Mouse (Mus musculus): ENCODE results near the gene Gm11492. TPM values are rescaled to one million over a fixed set of nuclear protein-coding genes. Genes with fewer than 3 reads are reported as not detected.

Gene Gm11492
- total RNA-seq (2023): not detected

DNA sequence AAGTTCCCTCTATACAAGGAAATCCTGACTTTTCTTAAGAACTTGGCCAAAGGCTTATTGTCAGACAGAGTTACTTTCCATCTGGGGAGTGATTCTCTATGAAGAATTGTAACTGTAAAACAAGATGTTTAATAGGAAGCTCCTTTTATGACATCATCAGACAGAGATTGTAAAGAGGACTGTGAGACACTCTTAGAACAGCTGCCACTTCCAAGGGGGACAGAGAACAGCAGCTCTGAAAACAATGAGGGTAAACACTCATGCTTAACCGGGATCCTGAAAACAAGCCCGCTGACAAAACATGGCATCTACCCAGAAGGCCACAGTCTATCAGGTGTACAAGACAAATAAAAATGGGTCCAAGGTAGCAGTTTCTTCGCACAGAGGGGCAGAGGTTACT, at the start of gene Gm11492:
Gene Gm11492, plus strand, starts transcription at position 153 of the 400 bp plus-strand sequence.

DNA sequence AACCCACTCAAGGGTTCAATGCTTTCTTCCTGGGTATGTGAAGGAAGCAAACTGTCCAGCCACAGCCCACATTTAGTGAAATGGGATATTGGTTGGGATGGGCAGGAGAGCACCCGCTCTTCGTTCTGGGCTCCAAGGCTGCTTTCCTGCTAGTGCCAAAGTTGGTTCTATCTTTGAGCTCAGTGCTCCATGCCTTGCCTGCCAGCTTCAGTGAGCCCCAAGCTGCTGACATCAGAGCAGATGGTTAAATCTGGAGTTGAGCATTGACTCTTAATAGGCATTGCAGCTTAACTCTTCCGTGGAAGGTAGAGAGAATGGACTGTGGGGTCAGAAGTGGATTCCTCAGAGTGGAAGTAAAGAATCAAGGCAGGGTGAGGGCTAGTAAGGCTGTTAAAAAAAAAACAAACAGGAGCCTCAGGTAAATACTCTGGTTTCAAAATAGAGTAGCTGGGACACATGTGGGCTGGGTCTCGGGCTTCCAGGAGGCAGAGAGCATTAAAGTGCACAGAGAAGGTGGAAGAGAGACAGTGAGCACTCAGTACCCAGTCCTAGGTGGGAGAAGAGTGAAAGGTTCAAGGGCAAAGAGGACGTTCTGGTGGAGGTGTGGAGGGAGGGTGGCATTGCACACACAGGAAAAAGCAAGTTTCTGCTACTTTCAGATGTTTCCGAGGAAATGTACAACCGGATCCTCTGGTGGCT, 2.0 kb downstream of the Gm11492 start, which contains the start of gene Sept4:
Gene Sept4, plus strand, starts transcription at position 649 of the 699 bp plus-strand sequence.

DNA sequence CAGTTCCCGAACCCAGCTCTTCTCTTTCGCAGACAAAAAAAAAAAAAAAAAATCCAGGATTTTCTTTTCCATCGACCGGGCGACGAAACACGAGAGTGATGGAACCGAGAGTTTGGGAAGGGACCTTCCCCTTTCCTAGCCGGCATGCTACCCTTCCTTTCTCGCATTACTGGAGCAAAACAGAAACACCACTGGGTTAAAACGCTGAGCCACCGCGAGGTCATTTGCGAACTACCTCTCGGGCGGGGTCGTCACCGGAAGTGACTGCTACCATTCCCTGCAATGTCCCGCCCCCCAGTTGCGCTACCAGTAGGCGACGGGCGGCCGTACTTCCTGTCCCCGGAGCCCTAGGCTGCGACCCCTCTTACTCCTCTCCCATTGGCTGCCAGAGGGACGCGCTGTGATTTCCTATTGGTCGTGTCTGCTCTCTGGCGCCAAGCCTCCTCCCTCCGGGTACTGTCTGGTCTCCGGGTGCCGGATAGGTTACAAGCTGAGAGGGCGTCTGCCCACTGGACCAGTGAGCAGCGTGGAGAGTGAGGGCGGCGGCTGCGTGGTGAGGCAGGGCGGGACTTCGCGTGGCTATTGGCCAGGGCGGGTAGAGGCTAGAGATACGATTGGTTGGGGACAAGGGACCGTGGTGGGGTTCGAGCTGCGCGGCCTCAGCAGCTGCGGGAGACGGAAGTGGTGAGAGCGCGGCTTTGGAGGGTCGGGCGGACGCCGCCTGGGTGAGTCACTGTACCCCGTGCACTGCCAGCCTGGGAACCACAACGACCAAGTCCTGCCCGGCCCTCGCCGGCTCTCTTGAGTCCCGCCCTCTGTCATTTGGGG, 25.3 kb downstream of the Gm11492 start, which contains the start of gene Mtmr4:
Gene Mtmr4, plus strand, starts transcription at position 637 of the 828 bp plus-strand sequence.

GRCm38 (mm10) chr11:87616790-87617474, 50.5 kb downstream of the Gm11492 start, which contains the start of gene Hsf5:
Gene Hsf5 (plus strand): TSS chr11:87617164.

Other genes starting within 250 kb of the Gm11492 start
- 0.47 TPM for gene Ppm1e, start 207.6 kb upstream of the Gm11492 start, total RNA-seq (2023)
- 2.3 TPM for gene Rad51c, start 161.7 kb upstream of the Gm11492 start, total RNA-seq (2023)
- 0.77 TPM for gene Tex14, start 161.6 kb upstream of the Gm11492 start, total RNA-seq (2023)
- gene Sept4, start 2.2 kb downstream of the Gm11492 start, total RNA-seq (2023): 4.3 TPM
- gene Mtmr4, start 25.5 kb downstream of the Gm11492 start, total RNA-seq (2023): 24.1 TPM
- gene Hsf5, start 50.5 kb downstream of the Gm11492 start, total RNA-seq (2023): not detected
- gene Rnf43, start 96.1 kb downstream of the Gm11492 start, total RNA-seq (2023): 5.1 TPM
- gene Supt4a, start 170.9 kb downstream of the Gm11492 start, total RNA-seq (2023): 160 TPM
- gene Tspoap1, start 193.9 kb downstream of the Gm11492 start, total RNA-seq (2023): 5.2 TPM
- gene Mpo, start 226.9 kb downstream of the Gm11492 start, total RNA-seq (2023): 1.1 TPM

Data from CD4-positive naive resting alpha-beta T cell, adult 57 days (primary cell).